Mouse (Mus musculus): ENCODE measurements around the gene Chn2.

GRCm38 (mm10) chr6:54333116-54333651 lies 293.8 kb downstream of the Chn2 start:
- TF ChIP-seq CTCF (conservative IDR thresholded peaks at IDR 0.05; ENCODE audit: insufficient read depth, insufficient read length, low read depth, low read length) (no peak), POLR2A (IDR thresholded peaks at IDR 0.05; ENCODE audit: low read depth, low read length) (no peak)

Measured in kidney, adult 2 months (tissue).